Mouse (Mus musculus) midbrain, embryonic 12.5 days (tissue): ENCODE measurements around the gene Mcam. TPM values are rescaled to one million over a fixed set of nuclear protein-coding genes. Genes with fewer than 3 reads are reported as not detected.

Source experiments
- ATAC-seq: fragments of 200-750 bp; cut with Nextera tagmentation; 2 replicates; pipeline ENCODE4 v1.8.0; 2017; ENCODE audit warnings: low read depth, moderate TSS enrichment, moderate library complexity; ENCODE audit not compliant: low FRiP score
- H3K27ac ChIP-seq: fragments of 300-500 bp; sonication (generic); replicated peaks from 2 replicates; pipeline ENCODE4 v1.5.1; 2016; ENCODE audit warnings: mild to moderate bottlenecking
- H3K27me3 ChIP-seq: fragments of 300-500 bp; sonication (generic); 2 replicates; pipeline ENCODE4 v1.6.1; 2016; ENCODE audit warnings: mild to moderate bottlenecking
- H3K36me3 ChIP-seq: fragments of 300-500 bp; sonication (generic); 2 replicates; pipeline ENCODE4 v1.6.1; 2016
- H3K4me1 ChIP-seq: fragments of 300-500 bp; sonication (generic); 2 replicates; pipeline ENCODE4 v1.6.1; 2016
- H3K4me2 ChIP-seq: fragments of 300-500 bp; sonication (generic); replicated peaks from 2 replicates; pipeline ENCODE4 v1.6.1; 2016; ENCODE audit warnings: mild to moderate bottlenecking, moderate library complexity
- H3K4me3 ChIP-seq: fragments of 300-500 bp; sonication (generic); 2 replicates; pipeline ENCODE4 v1.5.1; 2016; ENCODE audit warnings: mild to moderate bottlenecking
- H3K9ac ChIP-seq: fragments of 300-500 bp; sonication (generic); replicated peaks from 2 replicates; pipeline ENCODE4 v1.6.1; 2016; ENCODE audit warnings: mild to moderate bottlenecking, moderate library complexity
- H3K9me3 ChIP-seq: fragments of 300-500 bp; sonication (generic); 2 replicates; pipeline ENCODE4 v1.6.1; 2016; ENCODE audit warnings: mild to moderate bottlenecking
- WGBS: fragments of 180-500 bp; shearing (Covaris S2); methylation state at CpG from one replicate; pipeline ENCODE4 v1.1.7; 2016; 5-methylcytosine and 5-hydroxymethylcytosine counted together
- polyA plus RNA-seq: library from polyadenylated mRNA; unstranded; fragments of >200 nt; fragmentation: Nextera tagmentation; extraction: Ambion mirVana; gene quantifications from 2 replicates; pipeline ENCODE4 v1.2.1, GENCODE M21; 2016

The Mcam gene
- polyA plus RNA-seq, 1 experiment from 2014 or later = 14.3 TPM

DNA sequence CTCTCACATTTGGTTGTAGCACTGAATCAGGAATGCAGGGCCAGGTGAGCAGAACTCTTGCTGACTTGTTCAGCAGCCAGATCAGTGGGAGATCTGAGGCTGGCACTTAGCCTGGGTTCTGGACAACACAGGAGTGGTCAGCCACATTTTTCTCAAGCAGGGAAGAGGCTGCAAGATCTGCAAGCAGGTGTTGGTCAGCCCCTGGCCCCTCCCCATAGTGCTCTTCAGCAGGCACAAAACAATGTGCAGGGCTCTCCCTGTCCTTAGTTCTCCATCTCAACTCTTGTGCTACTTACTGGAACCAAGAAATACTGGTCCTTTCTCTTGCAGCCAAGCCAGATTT, 10.4 kb downstream of the Mcam start:
- Histone ChIP-seq H3K27ac (no peak overlapping the region), H3K4me2 (no peak overlapping the region), H3K27me3 (no peaks in the 10 kb centered on the region), H3K4me1 (0 out of 2 replicates have a peak, but pooled peaks cover 3% of the 10 kb centered on the region), H3K4me3 (no peak overlapping the region), H3K9ac (no peak overlapping the region), H3K36me3 (peaks cover 54% of the 10 kb centered on the region), H3K9me3 (no peaks in the 10 kb centered on the region)
- ATAC-seq = no peak

DNA sequence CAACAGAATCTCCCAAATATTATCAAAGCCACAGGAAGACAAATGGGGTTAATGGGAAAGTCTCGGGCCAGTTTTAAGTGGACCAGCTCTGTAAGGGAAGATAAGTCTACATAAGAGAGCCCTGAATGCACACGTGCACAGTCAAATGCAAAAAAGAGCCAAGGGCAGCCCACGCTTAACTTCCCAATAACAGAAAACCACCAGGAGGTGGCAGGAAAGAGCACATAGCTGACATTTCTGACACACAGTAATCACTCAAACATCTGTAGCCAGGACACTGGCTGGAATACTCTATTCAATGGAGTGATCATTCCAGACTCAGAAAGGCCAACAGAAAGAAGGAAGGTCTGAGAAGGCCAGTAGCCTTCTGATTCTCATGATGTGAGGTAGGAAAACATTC, 13.0 kb downstream of the Mcam start:
- Histone ChIP-seq H3K27ac (no peak overlapping the region), H3K9me3 (no peaks in the 10 kb centered on the region), H3K27me3 (no peaks in the 10 kb centered on the region), H3K36me3 (peaks cover 61% of the 10 kb centered on the region), H3K4me2 (no peak overlapping the region), H3K4me1 (0 out of 2 replicates have a peak, but pooled peaks cover 3% of the 10 kb centered on the region), H3K4me3 (no peak overlapping the region), H3K9ac (no peak overlapping the region)
- ATAC-seq = no peak
- WGBS = 66% methylated on average over 3 of the region's 3 CpGs

DNA sequence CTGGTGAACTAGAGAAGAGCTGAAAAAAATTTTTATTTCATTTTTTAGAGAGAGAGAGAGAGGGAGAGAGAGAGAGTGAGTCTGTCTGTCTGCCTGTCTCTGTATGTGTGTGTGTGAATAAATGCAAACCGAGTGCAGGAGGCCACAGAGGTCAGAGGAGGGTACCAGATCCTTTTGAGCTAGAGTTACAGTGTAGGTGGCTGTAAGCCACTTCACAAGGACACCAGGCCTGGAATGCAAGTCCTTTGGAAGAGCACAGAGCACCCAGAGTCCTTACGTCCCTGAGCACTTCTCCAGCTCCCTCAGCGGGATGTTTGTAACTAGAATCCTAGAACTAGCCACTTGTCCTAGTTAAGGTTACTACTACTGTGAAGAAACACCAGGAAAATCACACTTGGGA, 25.6 kb downstream of the Mcam start:
- Histone ChIP-seq H3K9ac (no peak overlapping the region), H3K4me3 (no peak overlapping the region), H3K27ac (no peak overlapping the region), H3K27me3 (no peaks in the 10 kb centered on the region), H3K4me2 (no peak overlapping the region), H3K9me3 (peaks cover 3% of the 10 kb centered on the region; the same call in 1 of the 2 replicates), H3K36me3 (peaks cover 73% of the 10 kb centered on the region), H3K4me1 (no peaks in the 10 kb centered on the region)
- WGBS = 97% methylated on average over 3 of the region's 3 CpGs
- no peak for ATAC-seq

DNA sequence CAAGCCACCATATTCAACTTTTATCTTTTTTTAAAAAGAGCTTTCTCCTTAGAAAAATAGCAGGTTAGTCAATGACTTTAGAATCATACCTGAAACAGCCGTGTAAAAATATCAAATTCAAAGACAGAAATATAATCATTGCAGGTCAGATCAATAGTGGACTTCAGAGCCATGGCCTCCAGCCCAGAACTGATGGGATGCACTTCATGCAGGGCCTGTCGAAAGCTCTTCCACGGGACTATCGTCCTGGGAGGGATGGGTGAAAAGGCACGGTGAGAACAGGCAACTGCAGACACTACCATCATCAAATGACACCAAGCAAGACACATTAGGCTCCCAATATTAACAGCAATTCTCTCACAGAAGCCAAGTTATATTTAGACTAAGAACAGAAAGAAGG, 34.7 kb downstream of the Mcam start:
- no peaks in the 10 kb centered on the region for H3K4me1 ChIP-seq
- H3K36me3 ChIP-seq = peaks cover 52% of the 10 kb centered on the region
- H3K4me3 ChIP-seq = no peak overlapping the region
- 92% methylated on average over 5 of the region's 5 CpGs for WGBS
- no peak overlapping the region for H3K27ac ChIP-seq
- H3K27me3 ChIP-seq = no peaks in the 10 kb centered on the region
- no peaks in the 10 kb centered on the region for H3K9me3 ChIP-seq
- ATAC-seq = no peak
- no peak overlapping the region for H3K4me2 ChIP-seq
- H3K9ac ChIP-seq = no peak overlapping the region

DNA sequence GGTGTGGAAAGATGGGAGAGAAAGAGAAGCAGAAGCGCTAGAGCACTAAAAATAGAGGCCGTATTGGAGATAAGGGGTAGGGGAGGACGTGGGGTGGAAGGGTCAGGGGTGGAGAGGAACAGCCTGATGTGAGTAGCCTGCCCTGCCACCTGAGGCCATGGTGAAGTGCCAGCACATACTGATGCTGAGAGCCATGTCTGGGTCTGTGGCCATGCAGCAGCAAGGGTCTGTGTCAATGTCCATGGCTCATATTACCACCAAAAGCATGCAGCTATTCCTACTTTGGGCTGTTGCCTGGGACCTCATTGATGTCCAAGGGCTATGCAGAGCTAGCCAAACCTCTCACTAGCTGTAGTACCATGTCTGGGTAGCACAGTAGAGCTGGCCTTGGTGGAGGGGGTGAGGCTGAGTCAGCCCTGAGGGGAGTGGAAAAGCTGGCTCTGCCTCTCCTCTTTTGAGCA, 36.5 kb downstream of the Mcam start:
- Histone ChIP-seq H3K9ac (no peak overlapping the region), H3K27ac (no peak overlapping the region), H3K36me3 (peaks cover 42% of the 10 kb centered on the region), H3K9me3 (no peaks in the 10 kb centered on the region), H3K4me1 (no peaks in the 10 kb centered on the region), H3K27me3 (no peaks in the 10 kb centered on the region), H3K4me2 (no peak overlapping the region), H3K4me3 (no peak overlapping the region)
- no peak for ATAC-seq
- 84% methylated on average over 3 of the region's 3 CpGs for WGBS

DNA sequence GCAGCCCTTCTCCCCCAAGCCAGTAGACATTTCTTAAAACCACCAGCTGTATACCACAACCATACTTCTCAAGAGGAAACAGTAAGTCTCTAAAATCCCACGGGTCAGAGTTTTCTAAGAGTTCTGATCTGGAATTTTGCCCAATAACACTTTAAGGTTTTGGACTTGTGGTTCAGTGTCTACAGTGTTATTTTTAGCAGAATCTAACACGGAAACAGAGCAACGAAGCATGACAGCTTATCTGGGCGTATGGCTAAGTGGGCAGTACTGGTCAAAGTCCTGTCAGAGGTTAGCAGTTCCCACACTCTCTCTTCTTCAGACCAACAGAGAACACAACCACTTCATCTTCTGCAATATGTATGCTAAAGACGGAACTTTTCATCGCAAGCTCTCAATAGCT, 41.3 kb downstream of the Mcam start:
- WGBS = 82% methylated on average over 6 of the region's 6 CpGs
- ATAC-seq = no peak

DNA sequence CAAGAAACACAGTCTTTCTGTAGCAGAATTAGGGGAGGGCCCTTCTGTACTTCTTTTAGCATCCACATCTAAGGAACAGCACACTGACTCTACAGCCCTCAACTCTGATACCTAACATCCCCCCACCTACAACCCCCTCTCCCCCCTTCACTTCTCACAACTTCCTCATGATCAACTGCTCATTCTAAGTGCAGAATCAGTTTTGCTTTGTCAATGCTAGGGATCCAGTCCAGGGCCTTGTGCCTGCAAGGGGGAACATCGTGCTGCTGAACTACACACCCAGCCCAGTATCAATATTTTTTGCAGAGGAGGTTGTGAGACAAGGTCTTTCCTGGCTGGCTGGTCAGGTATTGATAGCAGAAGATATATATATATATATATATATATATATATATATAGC, 41.7 kb downstream of the Mcam start:
- Histone ChIP-seq H3K4me1 (no peaks in the 10 kb centered on the region), H3K4me2 (no peak overlapping the region), H3K27ac (no peak overlapping the region), H3K36me3 (peaks cover 23% of the 10 kb centered on the region), H3K27me3 (no peaks in the 10 kb centered on the region), H3K4me3 (no peak overlapping the region), H3K9me3 (no peaks in the 10 kb centered on the region; the same call in 1 of the 2 replicates), H3K9ac (no peak overlapping the region)
- ATAC-seq = no peak
- WGBS = 87% methylated on average over 1 of the region's 1 CpGs

More for the DNA sequence above, 41.3 kb downstream of the Mcam start:
- H3K9ac ChIP-seq = no peak overlapping the region
- H3K4me3 ChIP-seq = no peak overlapping the region
- no peak overlapping the region for H3K4me2 ChIP-seq
- no peaks in the 10 kb centered on the region; the same call in 1 of the 2 replicates for H3K9me3 ChIP-seq
- no peaks in the 10 kb centered on the region for H3K27me3 ChIP-seq
- no peak overlapping the region for H3K27ac ChIP-seq
- peaks cover 27% of the 10 kb centered on the region for H3K36me3 ChIP-seq
- no peaks in the 10 kb centered on the region for H3K4me1 ChIP-seq

DNA sequence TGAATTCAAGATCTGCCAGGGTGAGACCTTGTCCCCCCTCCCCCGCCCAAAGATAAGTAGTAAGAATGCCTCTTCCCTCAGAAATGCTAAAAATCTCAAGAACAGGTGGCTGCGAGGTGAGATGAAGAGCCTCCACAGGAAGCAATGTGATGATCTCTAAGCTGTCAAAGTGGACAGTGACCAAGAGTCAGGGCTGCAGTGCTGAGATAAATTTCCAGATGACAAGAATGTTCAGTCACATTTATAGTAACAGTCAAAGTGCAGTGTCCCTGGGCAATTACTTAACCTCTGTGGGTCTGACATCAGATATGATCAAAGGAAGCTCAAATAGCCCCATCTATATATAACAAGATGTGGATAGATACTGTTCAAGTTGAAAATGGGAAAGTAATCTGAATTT, 43.1 kb downstream of the Mcam start:
- no peak overlapping the region for H3K27ac ChIP-seq
- H3K9ac ChIP-seq = no peak overlapping the region
- no peaks in the 10 kb centered on the region; the same call in 1 of the 2 replicates for H3K9me3 ChIP-seq
- no peaks in the 10 kb centered on the region for H3K4me1 ChIP-seq
- H3K4me3 ChIP-seq = no peak overlapping the region
- no peaks in the 10 kb centered on the region for H3K27me3 ChIP-seq
- H3K36me3 ChIP-seq = peaks cover 8% of the 10 kb centered on the region
- WGBS = 93% methylated on average over 2 of the region's 2 CpGs
- no peak overlapping the region for H3K4me2 ChIP-seq
- no peak for ATAC-seq

DNA sequence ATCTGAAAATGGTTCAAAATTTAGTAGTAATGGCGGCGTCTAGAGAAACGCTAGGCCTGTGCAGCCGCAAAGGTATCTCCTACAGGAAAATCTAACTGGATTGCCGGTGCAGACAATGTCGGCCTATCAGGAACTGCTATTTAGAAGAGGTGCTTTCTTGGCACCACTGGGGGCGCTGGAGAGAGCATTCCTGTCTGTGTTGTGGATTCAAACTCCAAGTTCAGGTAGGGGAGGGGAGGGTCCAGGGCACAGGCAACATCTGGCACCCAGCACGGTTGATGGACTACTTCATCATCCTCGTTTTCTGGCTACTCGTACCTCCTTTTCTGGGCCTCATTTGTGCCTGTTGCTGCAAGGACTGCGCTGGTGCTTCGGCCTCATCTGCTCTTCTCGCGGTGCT, 44.1 kb downstream of the Mcam start:
- Histone ChIP-seq H3K27me3 (no peaks in the 10 kb centered on the region), H3K36me3 (no peaks in the 10 kb centered on the region), H3K4me3 (no peak overlapping the region), H3K4me1 (no peaks in the 10 kb centered on the region), H3K9ac (no peak overlapping the region), H3K27ac (no peak overlapping the region), H3K9me3 (no peaks in the 10 kb centered on the region; the same call in 1 of the 2 replicates), H3K4me2 (no peak overlapping the region)
- no peak for ATAC-seq
- 89% methylated on average over 14 of the region's 14 CpGs for WGBS

DNA sequence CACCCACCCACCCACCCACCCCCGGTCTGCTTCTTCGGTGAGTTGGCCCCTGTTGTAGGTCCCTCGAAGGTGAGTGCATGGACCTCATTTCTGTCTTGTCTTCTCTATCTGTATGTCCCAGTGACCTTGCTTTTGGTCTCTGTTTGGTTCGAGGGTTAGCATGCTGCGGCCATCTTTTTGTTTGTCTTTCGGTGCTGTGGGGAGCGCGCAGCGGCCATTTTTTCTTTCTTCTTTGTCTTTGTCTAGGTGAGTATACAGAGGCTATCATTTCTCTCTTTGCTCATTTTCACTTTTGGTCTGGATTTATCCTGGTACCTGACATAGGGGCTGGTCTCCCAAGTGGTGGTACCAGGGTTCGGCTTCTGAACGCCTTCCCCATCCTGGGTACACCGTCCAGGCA, 44.5 kb downstream of the Mcam start:
- Histone ChIP-seq H3K27me3 (no peaks in the 10 kb centered on the region), H3K9ac (no peak overlapping the region), H3K36me3 (no peaks in the 10 kb centered on the region), H3K9me3 (no peaks in the 10 kb centered on the region; the same call in 1 of the 2 replicates), H3K27ac (no peak overlapping the region), H3K4me3 (no peak overlapping the region), H3K4me1 (no peaks in the 10 kb centered on the region), H3K4me2 (no peak overlapping the region)
- WGBS = 97% methylated on average over 12 of the region's 12 CpGs
- no peak for ATAC-seq

DNA sequence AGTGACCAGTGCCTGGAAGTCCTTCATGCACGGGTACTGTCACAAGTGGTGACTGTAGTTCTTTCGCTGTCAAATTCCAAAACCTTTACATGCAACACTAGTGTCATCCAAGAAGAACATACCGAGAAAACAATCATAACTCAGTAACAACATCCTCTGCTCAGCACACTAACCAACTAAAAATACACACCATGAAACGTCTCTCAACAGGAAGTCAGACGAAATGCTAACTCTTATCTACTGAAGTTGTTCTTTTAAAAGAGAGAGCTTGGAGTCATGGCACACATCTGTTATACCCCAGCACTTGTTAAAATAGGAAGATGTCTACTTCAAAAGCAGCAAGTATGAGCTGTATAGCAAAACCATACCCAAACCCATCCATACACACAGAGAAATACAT, 47.3 kb downstream of the Mcam start:
- no peak overlapping the region for H3K27ac ChIP-seq
- no peak overlapping the region for H3K4me3 ChIP-seq
- no peak for ATAC-seq
- H3K9me3 ChIP-seq = no peaks in the 10 kb centered on the region; the same call in 1 of the 2 replicates
- no peaks in the 10 kb centered on the region for H3K36me3 ChIP-seq
- no peaks in the 10 kb centered on the region for H3K4me1 ChIP-seq
- no peak overlapping the region for H3K9ac ChIP-seq
- no peak overlapping the region for H3K4me2 ChIP-seq
- 88% methylated on average over 5 of the region's 5 CpGs for WGBS
- H3K27me3 ChIP-seq = no peaks in the 10 kb centered on the region

DNA sequence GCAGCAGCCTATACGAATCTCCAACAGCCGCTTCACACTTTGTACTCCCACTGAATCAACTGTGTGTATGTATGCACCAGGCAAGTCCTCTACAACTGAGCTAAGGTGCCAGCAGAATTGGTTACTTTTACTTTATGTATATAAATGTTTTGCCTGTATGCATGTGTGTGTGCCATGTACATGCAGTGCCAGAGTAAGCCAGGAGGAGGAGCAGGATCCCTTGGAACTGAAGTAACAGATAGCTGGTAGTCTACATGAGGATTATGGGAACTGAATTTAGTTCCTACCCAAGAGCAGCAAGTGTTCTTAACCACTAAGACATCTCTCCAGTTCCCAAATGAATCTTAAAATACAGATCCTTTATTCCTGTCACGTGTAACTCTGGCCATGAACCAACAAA, 48.0 kb downstream of the Mcam start:
- ATAC-seq = no peak
- no peak overlapping the region for H3K27ac ChIP-seq
- no peak overlapping the region for H3K9ac ChIP-seq
- WGBS = 93% methylated on average over 3 of the region's 3 CpGs
- no peaks in the 10 kb centered on the region for H3K27me3 ChIP-seq
- H3K4me3 ChIP-seq = no peak overlapping the region
- H3K4me2 ChIP-seq = no peak overlapping the region
- H3K4me1 ChIP-seq = no peaks in the 10 kb centered on the region
- no peaks in the 10 kb centered on the region for H3K36me3 ChIP-seq
- H3K9me3 ChIP-seq = no peaks in the 10 kb centered on the region; the same call in 1 of the 2 replicates

DNA sequence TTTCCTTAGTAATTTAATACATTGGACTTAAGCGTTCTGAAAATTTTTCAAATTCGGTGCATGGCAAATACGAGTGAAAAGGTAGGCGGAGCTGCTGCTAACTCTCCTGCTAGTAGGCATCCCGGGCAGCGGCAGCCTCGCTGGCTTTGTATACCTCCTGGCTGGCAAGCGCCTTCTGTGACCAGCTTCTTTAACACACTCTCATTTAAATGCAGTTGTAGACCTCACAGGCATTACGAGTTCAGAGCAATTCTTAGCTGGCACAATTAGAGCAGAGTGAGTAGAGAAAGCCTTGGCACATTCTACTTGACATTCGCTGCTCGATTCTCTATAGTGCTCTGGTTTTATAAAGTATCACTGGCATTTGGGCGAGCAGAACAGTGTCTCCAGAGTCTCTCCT, 54.0 kb downstream of the Mcam start:
- H3K36me3 ChIP-seq = no peaks in the 10 kb centered on the region
- no peak overlapping the region for H3K4me3 ChIP-seq
- no peak overlapping the region for H3K27ac ChIP-seq
- H3K27me3 ChIP-seq = no peaks in the 10 kb centered on the region
- no peak for ATAC-seq
- no peaks in the 10 kb centered on the region for H3K9me3 ChIP-seq
- H3K4me1 ChIP-seq = 0 out of 2 replicates have a peak, but pooled peaks cover 6% of the 10 kb centered on the region
- no peak overlapping the region for H3K4me2 ChIP-seq
- H3K9ac ChIP-seq = no peak overlapping the region
- WGBS = 78% methylated on average over 12 of the region's 12 CpGs
